Mouse (Mus musculus) cerebellum, adult (tissue): ENCODE measurements around the gene Mfsd4b2.
"Not testable (repeated sequence)": the region's sequence is repeated elsewhere in the genome, so short reads cannot be mapped to it uniquely, and the experiment has no call there.

Source experiments
- ATAC-seq: cut with Nextera tagmentation; 2 replicates; pipeline ENCODE4 v1.9.2; 2017; ENCODE audit warnings: mild to moderate bottlenecking, moderate library complexity, mixed read lengths; ENCODE audit not compliant: insufficient number of reproducible peaks, low FRiP score, low TSS enrichment

Gene Mfsd4b2

GRCm38 (mm10) chr10:39926616-39927139, at the start of gene Mfsd4b2:
Gene Mfsd4b2 (minus strand): TSS chr10:39926923.
- no peak for ATAC-seq

- ATAC-seq, result no peak
These were observed 49.0 kb upstream of the Mfsd4b2 start for GRCm38 (mm10) chr10:39975771-39976170.

- ATAC-seq, result no peak
These were observed 48.3 kb upstream of the Mfsd4b2 start for GRCm38 (mm10) chr10:39974982-39975381.

- no peak for ATAC-seq
These were observed 40.8 kb upstream of the Mfsd4b2 start for GRCm38 (mm10) chr10:39967512-39967911.

- ATAC-seq, result no peak
These were observed 35.2 kb upstream of the Mfsd4b2 start for GRCm38 (mm10) chr10:39961906-39962305.

GRCm38 (mm10) chr10:39960441-39960822, 33.7 kb upstream of the Mfsd4b2 start:
- ATAC-seq, result peak; percentile 36

- peak; percentile 96 for ATAC-seq
These were observed 33.2 kb upstream of the Mfsd4b2 start, which contains the start of gene Mfsd4b3 for GRCm38 (mm10) chr10:39959761-39960440. Gene Mfsd4b3 (minus strand): TSS chr10:39960153.

- ATAC-seq, result no peak
These were observed 31.5 kb upstream of the Mfsd4b2 start for GRCm38 (mm10) chr10:39958266-39958665.

GRCm38 (mm10) chr10:39956340-39956878, 29.7 kb upstream of the Mfsd4b2 start:
- ATAC-seq, result no peak

- ATAC-seq, result no peak
These were observed 28.4 kb upstream of the Mfsd4b2 start for GRCm38 (mm10) chr10:39955163-39955562.

- no peak for ATAC-seq
These were observed 22.7 kb upstream of the Mfsd4b2 start for GRCm38 (mm10) chr10:39949377-39949954.

- not testable (repeated sequence) for ATAC-seq
These were observed 20.5 kb upstream of the Mfsd4b2 start for GRCm38 (mm10) chr10:39947195-39947594.

- ATAC-seq, result no peak
These were observed 9.8 kb upstream of the Mfsd4b2 start for GRCm38 (mm10) chr10:39936553-39936952.

- ATAC-seq, result not testable (repeated sequence)
These were observed 2.2 kb downstream of the Mfsd4b2 start for GRCm38 (mm10) chr10:39924556-39924955.

GRCm38 (mm10) chr10:39912616-39913015, 14.1 kb downstream of the Mfsd4b2 start:
- ATAC-seq, result no peak

- no peak for ATAC-seq
These were observed 17.8 kb downstream of the Mfsd4b2 start for GRCm38 (mm10) chr10:39908768-39909441.

- no peak for ATAC-seq
These were observed 19.7 kb downstream of the Mfsd4b2 start for GRCm38 (mm10) chr10:39906799-39907658.

GRCm38 (mm10) chr10:39904191-39904590, 22.5 kb downstream of the Mfsd4b2 start:
- ATAC-seq, result no peak

GRCm38 (mm10) chr10:39898874-39899371, 27.8 kb downstream of the Mfsd4b2 start, which contains the start of gene Mfsd4b4:
Gene Mfsd4b4 (minus strand): TSS chr10:39899238.
- ATAC-seq, result peak; percentile 98

- ATAC-seq, result no peak
These were observed 30.2 kb downstream of the Mfsd4b2 start for GRCm38 (mm10) chr10:39896503-39896902.
